Mouse (Mus musculus) lung, embryonic 16.5 days (tissue): ENCODE data around the gene Olfr1129. TPM values are rescaled to one million over a fixed set of nuclear protein-coding genes. Genes with fewer than 3 reads are reported as not detected.
A peak's percentile ranks its signal among the peaks of the same experiment; 100 is the strongest.
"Not testable (repeated sequence)": the region's sequence is repeated elsewhere in the genome, so short reads cannot be mapped to it uniquely, and the experiment has no call there.

Experiments used
- ATAC-seq: fragments of 200-750 bp; cut with Nextera tagmentation; 2 replicates; pipeline ENCODE4 v1.8.0; 2017; ENCODE audit warnings: low read depth, mild to moderate bottlenecking, moderate library complexity
- H3K27ac ChIP-seq: fragments of 300-500 bp; sonication (generic); 2 replicates; pipeline ENCODE4 v1.5.1; 2014; ENCODE audit warnings: mild to moderate bottlenecking, control low read depth, low read length
- H3K27me3 ChIP-seq: fragments of 300-500 bp; sonication (generic); 2 replicates; pipeline ENCODE4 v1.6.1; 2014; ENCODE audit warnings: low read depth, low read length, mixed read lengths; ENCODE audit not compliant: control insufficient read depth, insufficient read depth
- H3K36me3 ChIP-seq: fragments of 300-500 bp; sonication (generic); 2 replicates; pipeline ENCODE4 v1.6.1; 2014; ENCODE audit warnings: low read length; ENCODE audit not compliant: control insufficient read depth, insufficient read depth
- H3K4me1 ChIP-seq: fragments of 300-500 bp; sonication (generic); replicated peaks from 2 replicates; pipeline ENCODE4 v1.6.1; 2014; ENCODE audit warnings: low read length, mixed read lengths; ENCODE audit not compliant: control insufficient read depth, insufficient read depth
- H3K4me2 ChIP-seq: fragments of 300-500 bp; sonication (generic); 2 replicates; pipeline ENCODE4 v1.6.1; 2014; ENCODE audit warnings: low read depth, low read length, control low read depth
- H3K4me3 ChIP-seq: fragments of 300-500 bp; sonication (generic); 2 replicates; pipeline ENCODE4 v1.5.1; 2014; ENCODE audit warnings: mild to moderate bottlenecking, low read length, control low read depth
- H3K9ac ChIP-seq: fragments of 300-500 bp; sonication (generic); 2 replicates; pipeline ENCODE4 v1.6.1; 2014; ENCODE audit warnings: low read length, control low read depth
- H3K9me3 ChIP-seq: fragments of 300-500 bp; sonication (generic); 2 replicates; pipeline ENCODE4 v1.6.1; 2016; ENCODE audit warnings: low read length; ENCODE audit not compliant: control insufficient read depth
- WGBS: fragments of 180-500 bp; shearing (Covaris S2); extraction: QIAGEN DNeasy Blood & Tissue Kit; methylation state at CpG from one replicate; pipeline ENCODE4 v1.1.7; 2014; 5-methylcytosine and 5-hydroxymethylcytosine counted together
- polyA plus RNA-seq: library from polyadenylated mRNA; unstranded; fragments of >200 nt; fragmentation: Nextera tagmentation; extraction: Ambion mirVana; gene quantifications from 2 replicates; pipeline ENCODE4 v1.2.1, GENCODE M21; 2015

Gene Olfr1129
- not detected in 2 replicates for polyA plus RNA-seq

GRCm38 (mm10) chr2:87573602-87574001 is at the start of gene Olfr1129:
TSS of gene Olfr1129 (plus strand) at chr2:87573902.
- not testable (repeated sequence) for H3K9me3 ChIP-seq, ATAC-seq, H3K4me2 ChIP-seq, H3K36me3 ChIP-seq, H3K27me3 ChIP-seq, H3K9ac ChIP-seq, H3K27ac ChIP-seq, H3K4me3 ChIP-seq, H3K4me1 ChIP-seq
- 79% methylated on average over 1 of the region's 1 CpGs for WGBS

GRCm38 (mm10) chr2:87525899-87526616 is 47.6 kb upstream of the Olfr1129 start:
- not testable (repeated sequence) for H3K4me1 ChIP-seq, H3K27me3 ChIP-seq, ATAC-seq, H3K27ac ChIP-seq, H3K36me3 ChIP-seq, H3K9ac ChIP-seq, H3K4me3 ChIP-seq, H3K9me3 ChIP-seq
- WGBS, result 24% methylated on average over 38 of the region's 39 CpGs
- H3K4me2 ChIP-seq, result peak overlapping the region; percentile 13

DNA sequence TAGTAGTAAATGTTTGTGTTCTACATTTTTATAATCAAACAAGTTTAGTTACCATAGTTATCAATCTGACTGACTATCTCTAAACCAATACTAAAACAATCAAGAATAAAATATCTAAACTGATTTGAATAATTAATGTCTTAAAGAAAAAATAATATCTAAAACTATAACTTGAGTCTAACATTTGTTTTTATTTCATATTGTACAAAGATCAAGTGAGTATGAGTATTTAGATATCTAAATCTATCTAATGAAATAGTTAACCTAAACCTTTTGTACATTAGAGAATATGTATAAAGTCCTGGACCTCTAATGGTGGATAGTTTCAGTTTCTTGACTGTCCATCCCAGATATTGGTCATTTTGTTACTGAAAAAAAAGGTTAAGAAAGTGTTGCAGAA is 42.2 kb upstream of the Olfr1129 start, which contains the start of gene Olfr153:
Olfr153 (plus strand) TSS at position 301 of the 400 bp plus-strand sequence.
- no peak within 1 kb of the TSS for H3K4me2 ChIP-seq
- no peak within 1 kb of the TSS for H3K9ac ChIP-seq
- H3K4me1 ChIP-seq, result no peaks in the 10 kb centered on the region
- ATAC-seq, result no peak
- H3K27ac ChIP-seq, result no peak within 1 kb of the TSS
- H3K9me3 ChIP-seq, result no peaks in the 10 kb centered on the region
- no peaks in the 10 kb centered on the region for H3K27me3 ChIP-seq
- H3K36me3 ChIP-seq, result no peaks in the 10 kb centered on the region
- H3K4me3 ChIP-seq, result no peak within 1 kb of the TSS

DNA sequence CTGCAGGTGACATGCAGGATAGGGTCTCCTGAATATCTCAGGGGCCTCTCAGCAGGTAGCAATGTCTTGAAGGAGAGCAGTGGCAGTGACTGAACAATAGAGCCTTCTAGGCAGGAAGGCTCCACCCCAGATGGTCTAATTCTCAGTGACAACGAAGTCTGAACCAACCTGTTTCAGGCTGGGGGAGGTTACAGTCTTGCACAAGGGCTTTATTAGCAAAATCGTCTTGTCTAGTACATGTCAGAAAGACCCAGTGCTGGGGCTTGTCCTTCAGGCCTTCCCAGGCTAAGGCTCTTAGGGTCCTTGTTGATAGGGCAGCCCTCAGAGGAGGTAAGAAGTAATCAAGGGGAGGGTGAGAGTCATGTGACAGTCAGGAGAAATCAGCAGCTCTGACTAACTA is 38.9 kb upstream of the Olfr1129 start:
- 63% methylated on average over 2 of the region's 2 CpGs for WGBS
- H3K27ac ChIP-seq, result no peak overlapping the region
- H3K36me3 ChIP-seq, result no peaks in the 10 kb centered on the region
- H3K27me3 ChIP-seq, result no peaks in the 10 kb centered on the region
- no peak for ATAC-seq
- H3K4me2 ChIP-seq, result no peak overlapping the region
- H3K9ac ChIP-seq, result no peak overlapping the region
- no peaks in the 10 kb centered on the region for H3K9me3 ChIP-seq
- H3K4me1 ChIP-seq, result no peaks in the 10 kb centered on the region
- no peak overlapping the region for H3K4me3 ChIP-seq

- Histone ChIP-seq H3K9ac (no peak within 1 kb of the TSS), H3K27ac (no peak within 1 kb of the TSS), H3K36me3 (no peaks in the 10 kb centered on the region), H3K4me1 (no peaks in the 10 kb centered on the region), H3K9me3 (no peaks in the 10 kb centered on the region), H3K4me3 (no peak within 1 kb of the TSS), H3K27me3 (no peaks in the 10 kb centered on the region), H3K4me2 (no peak within 1 kb of the TSS)
- ATAC-seq, result no peak
- WGBS, result 89% methylated on average over 1 of the region's 1 CpGs
Measured at GRCm38 (mm10) chr2:87545442-87545841, 28.3 kb upstream of the Olfr1129 start, which contains the start of gene Olfr1128. TSS of gene Olfr1128 (minus strand) at chr2:87545542.

DNA sequence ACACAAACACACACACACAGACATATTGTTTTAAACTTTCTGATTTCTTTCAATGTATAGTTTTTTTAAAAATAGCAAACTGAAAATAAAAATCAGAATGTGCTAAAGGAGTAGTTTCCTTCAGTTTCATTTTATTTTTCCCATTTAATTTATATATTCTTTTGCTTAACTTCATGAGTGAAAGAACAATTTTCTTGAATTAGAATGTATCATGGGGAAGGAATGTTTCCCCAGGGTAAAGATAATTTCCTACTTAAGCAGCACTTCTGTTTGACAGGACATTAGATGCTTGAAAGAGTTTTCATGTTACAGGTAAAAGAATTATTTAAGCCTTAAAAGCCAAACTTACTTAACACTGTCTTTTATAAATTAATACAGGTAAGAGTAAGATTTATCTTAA is 32.2 kb downstream of the Olfr1129 start, which contains the start of gene Olfr1130:
Olfr1130 (plus strand) TSS at position 301 of the 400 bp plus-strand sequence.
- not testable (repeated sequence) for H3K9ac ChIP-seq, ATAC-seq, H3K27ac ChIP-seq, H3K9me3 ChIP-seq, H3K27me3 ChIP-seq, H3K4me1 ChIP-seq, H3K4me2 ChIP-seq, H3K4me3 ChIP-seq, H3K36me3 ChIP-seq

DNA sequence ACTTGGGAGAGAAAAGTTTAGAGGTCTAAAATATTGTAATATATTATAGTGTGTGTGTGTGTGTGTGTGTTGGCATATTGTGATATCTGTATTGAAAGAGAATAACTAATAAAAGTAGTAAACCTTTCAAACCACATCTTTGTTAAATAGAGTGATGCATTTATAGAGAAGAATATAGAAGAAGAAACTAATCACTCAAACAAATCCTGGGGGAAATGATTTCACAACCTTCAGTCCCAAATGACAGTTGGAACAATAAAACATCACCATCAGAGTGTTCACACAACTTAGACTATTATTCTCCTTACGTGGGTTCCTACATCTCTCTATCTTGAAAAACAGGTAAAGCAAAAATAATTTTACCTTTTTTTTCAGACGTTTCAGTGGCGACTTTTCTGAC is 53.1 kb downstream of the Olfr1129 start, which contains the start of gene Olfr1131:
Olfr1131 (plus strand) TSS at position 301 of the 400 bp plus-strand sequence.
- 68% methylated on average over 3 of the region's 3 CpGs for WGBS
- Histone ChIP-seq H3K27ac (no peak within 1 kb of the TSS), H3K36me3 (no peaks in the 10 kb centered on the region), H3K9ac (no peak within 1 kb of the TSS), H3K9me3 (no peaks in the 10 kb centered on the region), H3K4me3 (no peak within 1 kb of the TSS), H3K4me2 (no peak within 1 kb of the TSS), H3K27me3 (no peaks in the 10 kb centered on the region), H3K4me1 (no peaks in the 10 kb centered on the region)
- ATAC-seq, result no peak

Other genes starting within 250 kb of the Olfr1129 start
- gene Olfr1120, start 219.1 kb upstream of the Olfr1129 start, polyA plus RNA-seq, result not detected in 2 replicates
- gene Olfr1121, start 204.0 kb upstream of the Olfr1129 start, polyA plus RNA-seq, result not detected in 2 replicates
- not detected in 2 replicates for gene Olfr1122, start 188.1 kb upstream of the Olfr1129 start, polyA plus RNA-seq
- not detected in 2 replicates for gene Olfr1123, start 157.3 kb upstream of the Olfr1129 start, polyA plus RNA-seq
- 0.06 TPM in 1 of 2 replicates, not detected in the other for gene Olfr1124, start 143.6 kb upstream of the Olfr1129 start, polyA plus RNA-seq
- not detected in 2 replicates for gene Olfr1126, start 119.9 kb upstream of the Olfr1129 start, polyA plus RNA-seq
- gene Pramel7, start 76.8 kb upstream of the Olfr1129 start, polyA plus RNA-seq, result not detected in 2 replicates
- gene Pramel6, start 67.3 kb upstream of the Olfr1129 start, polyA plus RNA-seq, result not detected in 2 replicates
- gene Olfr153, start 42.1 kb upstream of the Olfr1129 start, polyA plus RNA-seq, result not detected in 2 replicates
- not detected in 2 replicates for gene Olfr1128, start 28.4 kb upstream of the Olfr1129 start, polyA plus RNA-seq
- not detected in 2 replicates for gene Olfr1130, start 32.3 kb downstream of the Olfr1129 start, polyA plus RNA-seq
- gene Olfr1131, start 53.2 kb downstream of the Olfr1129 start, polyA plus RNA-seq, result not detected in 2 replicates
- not detected in 2 replicates for gene Olfr1132, start 63.6 kb downstream of the Olfr1129 start, polyA plus RNA-seq
- gene Olfr1133, start 73.5 kb downstream of the Olfr1129 start, polyA plus RNA-seq, result not detected in 2 replicates
- gene Olfr1134, start 84.6 kb downstream of the Olfr1129 start, polyA plus RNA-seq, result not detected in 2 replicates
- gene Olfr1135, start 99.8 kb downstream of the Olfr1129 start, polyA plus RNA-seq, result not detected in 2 replicates
- gene Olfr1136, start 120.0 kb downstream of the Olfr1129 start, polyA plus RNA-seq, result not detected in 2 replicates
- gene Olfr1137, start 139.3 kb downstream of the Olfr1129 start, polyA plus RNA-seq, result not detected in 2 replicates
- gene Olfr1138, start 166.1 kb downstream of the Olfr1129 start, polyA plus RNA-seq, result not detected in 2 replicates
- gene Olfr1140, start 169.8 kb downstream of the Olfr1129 start, polyA plus RNA-seq, result not detected in 2 replicates
- gene Olfr1141, start 180.1 kb downstream of the Olfr1129 start, polyA plus RNA-seq, result not detected in 2 replicates
- gene Olfr152, start 205.6 kb downstream of the Olfr1129 start, polyA plus RNA-seq, result not detected in 2 replicates
- gene Olfr1143, start 226.7 kb downstream of the Olfr1129 start, polyA plus RNA-seq, result not detected in 2 replicates
- gene Olfr1145, start 235.9 kb downstream of the Olfr1129 start, polyA plus RNA-seq, result not detected in 2 replicates